Mouse (Mus musculus) neural tube, embryonic 10.5 days (tissue): ENCODE data around the gene Tbc1d10c.

Experiments
- DNase-seq: peaks from one replicate; pipeline ENCODE4 v3.0.0-alpha.2; 2017; ENCODE audit warnings: low spot score; ENCODE audit errors: extremely low spot score

The Tbc1d10c gene

GRCm38 (mm10) chr19:4190831-4191334 lies at the start of gene Tbc1d10c:
Gene Tbc1d10c (minus strand): TSS chr19:4191284.
- DNase-seq: no peak

DNA sequence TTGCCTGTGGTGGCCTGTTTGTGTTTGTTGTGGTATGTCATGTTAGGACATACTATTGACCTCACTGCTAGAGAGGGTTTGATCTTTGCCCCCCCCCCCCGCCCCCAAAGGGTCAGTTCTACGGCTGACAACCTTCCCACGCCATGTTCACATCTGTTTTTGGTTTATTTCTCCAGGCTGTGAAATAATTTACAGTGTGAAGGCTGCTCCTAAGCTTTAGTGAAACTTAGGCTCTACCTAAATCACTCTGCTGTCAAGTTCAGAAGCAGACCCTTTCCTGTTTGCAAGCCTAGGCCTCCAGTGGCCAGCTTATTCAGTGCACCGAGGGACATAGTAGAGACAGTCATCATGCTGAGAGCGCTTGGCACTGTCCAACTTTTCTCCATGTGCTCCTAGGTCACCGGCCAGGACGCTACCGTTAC lies 49.2 kb upstream of the Tbc1d10c start:
- DNase-seq: peak; percentile 40

GRCm38 (mm10) chr19:4234548-4234947 lies 43.5 kb upstream of the Tbc1d10c start:
- DNase-seq: no peak

GRCm38 (mm10) chr19:4232651-4233050 lies 41.6 kb upstream of the Tbc1d10c start:
- no peak for DNase-seq

DNA sequence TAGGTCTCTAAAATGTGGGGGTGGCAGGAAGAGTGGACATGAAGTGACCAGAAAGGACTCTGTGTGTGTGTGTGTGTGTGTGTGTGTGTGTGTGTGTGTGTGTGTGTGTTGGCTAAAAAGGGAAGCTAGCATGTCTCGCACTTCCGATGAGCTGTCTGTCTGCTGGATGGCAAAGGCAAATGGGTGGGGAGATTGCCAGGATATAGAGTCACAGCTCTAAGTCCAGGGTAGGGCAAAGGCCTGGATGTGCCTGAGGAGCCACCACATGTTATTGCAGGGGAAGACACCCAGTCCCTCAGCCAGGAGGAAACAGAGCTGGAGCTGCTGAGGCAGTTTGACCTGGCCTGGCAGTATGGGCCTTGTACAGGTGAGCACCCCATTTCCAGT lies 41.1 kb upstream of the Tbc1d10c start:
- DNase-seq: no peak

DNA sequence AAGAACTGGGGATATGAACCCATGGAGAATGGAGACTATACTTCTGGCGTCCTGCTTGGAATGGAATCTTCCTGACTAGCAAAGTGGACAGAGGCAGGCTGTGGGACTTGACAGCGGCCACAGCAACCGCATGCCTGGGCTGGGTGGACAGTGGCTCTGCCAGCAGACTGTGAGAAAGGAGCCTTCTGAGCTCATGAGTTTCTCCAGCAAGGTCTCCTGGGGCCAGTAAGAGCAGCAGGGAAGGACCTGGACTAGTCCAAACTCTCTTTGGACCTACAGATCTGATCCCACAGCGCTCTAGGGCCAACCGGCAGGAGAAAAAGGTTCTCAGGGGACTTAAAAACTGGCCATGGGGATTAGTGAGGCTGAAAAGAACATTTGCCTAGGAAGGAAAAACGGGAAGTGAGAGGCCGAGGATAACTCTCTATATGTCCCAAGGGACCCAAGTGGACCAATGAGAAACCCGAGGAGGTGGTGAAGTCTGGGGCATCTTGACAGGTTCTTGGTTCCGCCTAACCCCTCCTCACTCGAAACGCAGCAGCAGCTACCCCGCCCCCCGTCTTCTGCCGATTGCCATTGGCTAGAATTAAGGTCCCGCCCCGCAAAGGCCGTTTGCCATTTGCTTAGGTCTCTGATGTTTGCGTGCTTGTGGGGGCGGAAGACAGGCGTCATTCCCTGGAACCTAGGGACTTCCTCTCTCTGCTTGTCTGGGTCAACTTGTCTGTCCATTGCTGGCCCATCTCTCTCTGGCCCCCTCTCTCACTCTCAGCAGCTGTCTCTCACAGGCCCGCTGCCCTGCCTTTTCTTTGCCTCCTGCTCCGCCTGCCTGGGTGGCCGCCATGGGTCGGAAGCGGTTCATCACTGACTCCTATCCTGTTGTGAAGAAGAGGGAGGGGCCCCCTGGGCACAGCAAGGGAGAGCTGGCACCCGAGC lies 40.4 kb upstream of the Tbc1d10c start, which contains the start of gene Pold4:
TSS of gene Pold4 (plus strand) at position 647 of the 933 bp plus-strand sequence.
- DNase-seq: peak; percentile 87

DNA sequence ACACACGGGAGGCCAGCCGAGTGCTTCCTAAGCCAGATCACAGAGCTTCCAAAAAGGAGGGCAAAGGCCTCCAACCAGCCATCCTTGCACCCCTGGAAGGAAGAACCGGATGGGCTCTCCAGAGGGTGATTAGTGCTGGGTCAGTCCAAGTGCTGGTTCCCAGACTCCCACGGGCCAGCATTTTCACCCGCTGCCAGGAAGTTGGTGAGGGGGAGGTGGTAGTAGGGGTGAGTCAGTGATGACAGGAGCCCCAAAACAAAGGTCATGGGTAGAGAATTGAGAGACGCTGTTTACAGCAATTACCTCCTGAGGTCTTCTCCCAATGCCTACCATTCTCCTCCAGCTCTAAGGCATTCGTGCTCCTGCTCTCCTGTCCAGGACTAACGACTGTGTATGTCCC lies 39.3 kb upstream of the Tbc1d10c start:
- no peak for DNase-seq

DNA sequence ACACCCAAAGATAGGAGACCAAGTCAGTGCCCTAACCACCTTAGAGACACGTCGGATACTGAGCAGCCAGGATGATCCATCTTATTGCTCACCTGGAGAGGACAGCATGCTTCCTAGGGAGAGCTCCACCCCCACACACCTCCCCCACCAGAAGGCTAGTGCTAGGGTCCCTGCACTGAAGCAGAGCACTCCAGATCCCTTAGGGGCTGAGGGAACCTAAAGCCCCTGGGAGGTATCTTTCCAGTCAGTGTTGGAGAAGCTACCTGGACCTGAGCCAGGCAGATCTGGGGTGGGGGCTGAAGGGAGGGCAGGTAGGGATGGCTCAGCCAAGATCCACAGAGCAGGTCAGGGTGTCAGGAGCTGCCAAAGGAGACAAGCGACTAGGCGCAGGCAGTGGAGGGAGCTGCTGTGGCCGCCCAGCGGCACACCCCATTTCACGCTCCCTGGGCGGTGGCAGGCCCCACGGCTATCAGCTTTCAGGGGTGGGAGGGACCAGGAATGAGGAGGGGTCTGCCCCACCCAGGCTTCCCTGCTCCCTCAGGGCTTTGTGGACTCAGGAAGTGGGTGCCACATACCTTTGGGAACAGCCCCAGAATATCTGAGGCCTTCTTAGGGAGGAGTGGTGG lies 38.5 kb upstream of the Tbc1d10c start:
- no peak for DNase-seq

- DNase-seq: no peak
Measured at GRCm38 (mm10) chr19:4228891-4229290, 37.8 kb upstream of the Tbc1d10c start.

GRCm38 (mm10) chr19:4227894-4228678 lies 37.0 kb upstream of the Tbc1d10c start:
- peak; percentile 65 for DNase-seq

GRCm38 (mm10) chr19:4227446-4227845 lies 36.4 kb upstream of the Tbc1d10c start:
- no peak for DNase-seq

DNA sequence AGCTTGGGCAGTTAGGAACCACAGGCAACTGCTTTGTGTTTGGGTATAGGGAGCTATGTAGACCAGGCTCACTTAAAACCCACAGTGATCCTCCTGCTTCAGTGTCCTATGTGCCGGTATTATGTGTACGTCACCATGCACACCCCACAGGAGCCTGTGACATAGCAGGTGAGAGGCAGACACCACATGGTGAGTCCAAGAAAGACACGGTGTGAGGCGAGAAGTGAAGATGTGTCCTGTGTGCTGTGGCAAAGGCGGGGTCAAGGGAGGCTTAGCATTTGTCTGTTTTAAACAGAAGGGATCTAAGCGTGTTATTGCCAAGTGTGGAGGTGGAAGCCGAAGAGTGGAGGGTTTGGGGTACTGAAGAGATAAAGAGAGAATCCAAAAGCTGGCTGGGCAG lies 35.7 kb upstream of the Tbc1d10c start:
- no peak for DNase-seq

DNA sequence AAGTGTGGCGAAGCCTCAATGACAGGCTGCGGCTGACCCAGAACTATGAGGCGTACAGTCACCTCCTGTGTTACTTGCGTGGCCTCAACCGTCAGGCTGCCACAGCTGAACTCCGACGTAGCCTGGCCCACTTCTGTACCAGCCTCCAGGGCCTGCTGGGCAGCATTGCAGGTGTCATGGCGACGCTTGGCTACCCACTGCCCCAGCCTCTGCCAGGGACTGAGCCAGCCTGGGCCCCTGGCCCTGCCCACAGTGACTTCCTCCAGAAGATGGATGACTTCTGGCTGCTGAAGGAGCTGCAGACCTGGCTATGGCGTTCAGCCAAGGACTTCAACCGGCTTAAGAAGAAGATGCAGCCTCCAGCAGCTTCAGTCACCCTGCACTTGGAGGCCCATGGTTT lies 31.1 kb upstream of the Tbc1d10c start:
- no peak for DNase-seq

DNA sequence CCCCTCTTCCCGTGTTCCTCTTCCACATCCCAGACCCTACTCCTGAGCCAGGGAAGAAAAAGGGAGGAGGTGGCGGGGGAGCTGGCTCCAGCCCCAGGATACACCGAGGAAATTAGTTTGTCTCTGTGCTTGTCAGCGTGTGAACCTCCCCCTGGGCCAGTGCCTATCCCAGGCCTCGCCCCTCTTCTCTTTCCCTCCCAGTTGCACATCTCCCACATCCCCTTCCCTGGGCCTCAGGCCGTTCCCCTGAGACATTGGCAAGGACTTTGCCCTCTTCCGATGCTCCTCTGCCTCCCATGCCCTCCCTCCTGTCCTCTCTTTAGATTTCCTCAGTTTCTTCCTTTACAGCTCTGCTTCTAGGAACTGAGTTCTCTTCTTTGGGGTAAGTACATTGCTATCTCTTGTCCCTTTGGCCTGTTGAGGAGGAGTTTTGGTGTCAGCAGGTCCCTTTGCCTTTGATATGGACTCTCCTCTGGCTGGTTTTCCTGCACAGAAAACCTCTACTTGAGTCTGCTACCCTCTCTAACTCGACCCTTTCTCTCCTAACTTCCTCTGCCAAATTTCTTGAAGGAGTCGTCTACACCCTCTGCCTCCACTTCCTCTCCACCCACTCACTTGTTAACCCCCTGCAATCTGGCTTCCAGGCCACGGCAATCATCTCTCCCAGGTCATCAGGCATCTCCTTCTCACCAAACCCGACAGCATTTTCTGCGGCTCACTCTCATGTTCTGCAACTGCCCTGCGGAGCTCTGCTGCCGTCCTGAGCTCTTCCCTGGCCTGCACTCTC lies 30.1 kb upstream of the Tbc1d10c start:
- no peak for DNase-seq

GRCm38 (mm10) chr19:4220416-4220815 lies 29.3 kb upstream of the Tbc1d10c start:
- DNase-seq: no peak

- DNase-seq: no peak
Measured at GRCm38 (mm10) chr19:4219943-4220342, 28.9 kb upstream of the Tbc1d10c start.

DNA sequence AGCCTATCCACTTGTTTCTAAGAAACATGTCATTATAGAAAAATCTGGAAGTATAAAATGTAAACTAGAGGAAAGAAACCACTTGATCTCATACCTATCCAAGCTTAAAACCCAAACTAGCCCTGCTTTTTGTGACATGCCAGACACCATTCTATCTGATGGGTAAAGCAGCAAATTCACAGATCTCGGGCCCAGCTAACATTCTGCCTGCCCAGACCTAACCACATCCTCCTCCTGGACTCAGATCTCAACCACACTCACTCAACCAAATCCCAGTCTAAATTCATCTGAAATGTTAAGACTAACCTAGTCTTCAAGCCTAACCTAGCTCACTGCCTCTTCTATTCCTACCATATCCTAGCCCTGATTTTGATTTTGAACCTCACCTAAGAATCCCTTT lies 27.7 kb upstream of the Tbc1d10c start:
- no peak for DNase-seq

DNA sequence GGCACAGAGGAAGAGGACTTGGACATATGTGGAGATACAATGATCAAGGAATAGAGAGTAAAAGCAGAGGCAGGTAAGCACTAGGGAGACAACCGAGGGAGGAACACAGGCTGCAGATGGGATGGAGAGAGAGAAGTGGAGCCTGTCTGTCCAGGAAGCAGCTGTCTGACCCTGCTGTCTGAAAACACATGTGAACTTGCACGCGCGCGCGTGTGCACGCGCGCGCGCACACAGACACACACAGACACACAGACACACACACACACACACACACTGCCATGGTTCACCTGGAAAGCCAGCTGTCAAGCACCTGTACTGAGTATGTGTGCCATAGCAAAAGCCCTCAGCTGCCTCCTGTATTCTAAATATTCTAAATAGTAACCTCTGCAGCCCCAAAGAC lies 27.2 kb upstream of the Tbc1d10c start:
- no peak for DNase-seq

DNA sequence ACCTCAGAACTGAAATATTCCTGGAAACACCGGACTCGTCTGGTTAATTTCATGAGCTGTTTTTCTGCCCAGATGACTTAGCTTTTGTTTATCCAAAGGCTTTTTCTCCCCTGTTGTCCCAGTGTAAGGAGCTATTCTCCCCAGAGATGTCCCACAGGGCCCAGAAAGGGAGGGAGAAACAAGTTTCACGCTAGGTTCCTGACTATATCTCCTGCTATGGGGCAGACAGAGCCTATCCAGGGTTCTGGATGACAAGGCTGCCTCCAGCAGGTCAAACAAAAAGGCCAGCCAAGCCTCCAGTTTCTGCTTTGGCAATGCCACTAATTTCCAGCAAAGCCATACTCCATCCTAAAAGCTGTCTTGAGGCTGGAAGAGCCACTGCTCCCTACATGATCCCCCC lies 26.8 kb upstream of the Tbc1d10c start:
- no peak for DNase-seq

GRCm38 (mm10) chr19:4217140-4217539 lies 26.1 kb upstream of the Tbc1d10c start:
- DNase-seq: no peak
